Mouse (Mus musculus) MEL (cell line): ENCODE results near the gene Fgfr2.

Source experiments
- CTCF ChIP-seq, 3 experiments: IDR thresholded peaks in 2 of 3; conservative IDR thresholded peaks in 1 of 3; 2 replicates each; pipeline ENCODE4 v1.5.1; 2011 to 2012; ENCODE audit warnings: low read length in 3 of 3, low read depth in 2 of 3, mild to moderate bottlenecking in 2 of 3, improper control_type of control experiment in 1 of 3, inconsistent platforms in 1 of 3, mixed read lengths in 1 of 3, moderate library complexity in 1 of 3; ENCODE audit not compliant: control insufficient read depth in 1 of 3, insufficient read depth in 1 of 3, poor library complexity in 1 of 3, severe bottlenecking in 1 of 3
- EP300 ChIP-seq, 2 experiments: IDR thresholded peaks; 2 replicates each; pipeline ENCODE4 v1.6.1; 2011; ENCODE audit warnings: improper control_type of control experiment in 2 of 2, low read length in 2 of 2, low read depth in 1 of 2, mild to moderate bottlenecking in 1 of 2
- ETS1 ChIP-seq: IDR thresholded peaks from 2 replicates; pipeline ENCODE4 v1.6.1; 2012; ENCODE audit warnings: low read depth, mild to moderate bottlenecking, inconsistent platforms, low read length, improper control_type of control experiment, moderate library complexity
- MAX ChIP-seq: IDR thresholded peaks from 2 replicates; pipeline ENCODE4 v1.6.1; 2011; ENCODE audit warnings: low read length, improper control_type of control experiment
- MEF2A ChIP-seq: IDR thresholded peaks from 2 replicates; pipeline ENCODE4 v1.6.1; 2014; ENCODE audit warnings: low read depth, mild to moderate bottlenecking, inconsistent platforms, low read length, improper control_type of control experiment; ENCODE audit not compliant: poor library complexity, insufficient replicate concordance, severe bottlenecking; ENCODE audit errors: extremely low read depth
- POLR2AphosphoS2 ChIP-seq: IDR thresholded peaks from 2 replicates; pipeline ENCODE4 v1.6.1; 2011; ENCODE audit warnings: low read length, improper control_type of control experiment
- TAL1 ChIP-seq: IDR thresholded peaks from 2 replicates; pipeline ENCODE4 v1.6.1; 2012; ENCODE audit warnings: mild to moderate bottlenecking, inconsistent platforms, low read length, moderate library complexity, mixed read lengths

GRCm38 (mm10) chr7:130788950-130789349, 2334.2 kb downstream of the Fgfr2 start:
- TF ChIP-seq MEF2A (no peak), POLR2AphosphoS2 (no peak), MAX (no peak), EP300 (IDR thresholded peaks at IDR 0.05; ENCODE audit: low read depth in 1 of 2, low read length in 2 of 2) (no peak), CTCF (IDR thresholded peaks at IDR 0.05 in 2 of 3, conservative IDR thresholded peaks at IDR 0.05 in 1 of 3; ENCODE audit: control insufficient read depth in 1 of 3, insufficient read depth in 1 of 3, low read depth in 2 of 3, low read length in 3 of 3, poor library complexity in 1 of 3, severe bottlenecking in 1 of 3) (no peak), ETS1 (no peak), TAL1 (no peak)
